Mouse (Mus musculus): ENCODE data around the gene Klra10. TPM values are rescaled to one million over a fixed set of nuclear protein-coding genes. Genes with fewer than 3 reads are reported as not detected.
"Not testable (repeated sequence)": the region's sequence is repeated elsewhere in the genome, so short reads cannot be mapped to it uniquely, and the experiment has no call there.

Klra10 gene
- polyA plus RNA-seq (2015; fragmentation: Nextera tagmentation; extraction: Ambion mirVana), result not detected in 2 replicates

GRCm38 (mm10) chr6:130281828-130282227 lies at the start of gene Klra10:
Gene Klra10, minus strand, starts transcription at chr6:130281928.
- not testable (repeated sequence) for H3K4me3 ChIP-seq (replicated peaks; ENCODE audit: low read depth, low read length); H3K9ac ChIP-seq (ENCODE audit: low read depth, low read length); H3K27ac ChIP-seq; H3K9me3 ChIP-seq (replicated peaks; ENCODE audit: low read length); DNase-seq (ENCODE audit: low spot score); H3K4me1 ChIP-seq (replicated peaks; ENCODE audit: insufficient read depth, low read length); H3K36me3 ChIP-seq (ENCODE audit: insufficient read depth, low read length); H3K4me2 ChIP-seq (ENCODE audit: low read length); H3K27me3 ChIP-seq (ENCODE audit: insufficient read depth, low read length); ATAC-seq (replicated peaks; ENCODE audit: low FRiP score, low read depth)
- 72% methylated on average over 1 of the region's 1 CpGs for WGBS

GRCm38 (mm10) chr6:130287984-130288649 lies 6.4 kb upstream of the Klra10 start:
- Histone ChIP-seq H3K9ac (ENCODE audit: low read depth, low read length) (no peak overlapping the region), H3K4me3 (replicated peaks; ENCODE audit: low read depth, low read length) (no peak overlapping the region), H3K27ac (no peak overlapping the region), H3K9me3 (replicated peaks; ENCODE audit: low read length) (no peaks in the 10 kb centered on the region), H3K4me1 (replicated peaks; ENCODE audit: insufficient read depth, low read length) (no peaks in the 10 kb centered on the region), H3K27me3 (ENCODE audit: insufficient read depth, low read length) (no peaks in the 10 kb centered on the region), H3K36me3 (ENCODE audit: insufficient read depth, low read length) (no peaks in the 10 kb centered on the region), H3K4me2 (ENCODE audit: low read length) (no peak overlapping the region)
- ATAC-seq (replicated peaks; ENCODE audit: low FRiP score, low read depth) (no peak), DNase-seq (ENCODE audit: low spot score) (no peak)
- TF ChIP-seq CTCF (IDR thresholded peaks at IDR 0.05; ENCODE audit: low read depth), result no peak

GRCm38 (mm10) chr6:130255326-130255725 lies 26.4 kb downstream of the Klra10 start:
- WGBS, result 89% methylated on average over 2 of the region's 2 CpGs

GRCm38 (mm10) chr6:130237536-130237935 lies 44.2 kb downstream of the Klra10 start:
- no peak for TF ChIP-seq CTCF (IDR thresholded peaks at IDR 0.05; ENCODE audit: low read depth)
- WGBS, result 71% methylated on average over 2 of the region's 2 CpGs
- DNase-seq (ENCODE audit: low spot score) (no peak), ATAC-seq (replicated peaks; ENCODE audit: low FRiP score, low read depth) (no peak)
- no peak overlapping the region for H3K27ac ChIP-seq
- H3K4me1 ChIP-seq (replicated peaks; ENCODE audit: insufficient read depth, low read length), result no peaks in the 10 kb centered on the region
- no peak overlapping the region for H3K4me2 ChIP-seq (ENCODE audit: low read length)
- no peaks in the 10 kb centered on the region for H3K36me3 ChIP-seq (ENCODE audit: insufficient read depth, low read length)
- no peaks in the 10 kb centered on the region for H3K27me3 ChIP-seq (ENCODE audit: insufficient read depth, low read length)
- no peaks in the 10 kb centered on the region for H3K9me3 ChIP-seq (replicated peaks; ENCODE audit: low read length)
- no peak overlapping the region for H3K9ac ChIP-seq (ENCODE audit: low read depth, low read length)
- no peak overlapping the region for H3K4me3 ChIP-seq (replicated peaks; ENCODE audit: low read depth, low read length)

More at GRCm38 (mm10) chr6:130255326-130255725, 26.4 kb downstream of the Klra10 start:
- DNase-seq (ENCODE audit: low spot score) (no peak), ATAC-seq (replicated peaks; ENCODE audit: low FRiP score, low read depth) (no peak)
- no peak for TF ChIP-seq CTCF (IDR thresholded peaks at IDR 0.05; ENCODE audit: low read depth)
- H3K27ac ChIP-seq, result no peak overlapping the region
- no peak overlapping the region for H3K4me2 ChIP-seq (ENCODE audit: low read length)
- H3K36me3 ChIP-seq (ENCODE audit: insufficient read depth, low read length), result no peaks in the 10 kb centered on the region
- no peaks in the 10 kb centered on the region for H3K4me1 ChIP-seq (replicated peaks; ENCODE audit: insufficient read depth, low read length)
- no peak overlapping the region for H3K4me3 ChIP-seq (replicated peaks; ENCODE audit: low read depth, low read length)
- no peaks in the 10 kb centered on the region for H3K27me3 ChIP-seq (ENCODE audit: insufficient read depth, low read length)
- no peaks in the 10 kb centered on the region for H3K9me3 ChIP-seq (replicated peaks; ENCODE audit: low read length)
- H3K9ac ChIP-seq (ENCODE audit: low read depth, low read length), result no peak overlapping the region

GRCm38 (mm10) chr6:130236635-130237034 lies 45.1 kb downstream of the Klra10 start:
- no peak for TF ChIP-seq CTCF (IDR thresholded peaks at IDR 0.05; ENCODE audit: low read depth)
- Histone ChIP-seq H3K27me3 (ENCODE audit: insufficient read depth, low read length) (no peaks in the 10 kb centered on the region), H3K27ac (no peak overlapping the region), H3K4me2 (ENCODE audit: low read length) (no peak overlapping the region), H3K9me3 (replicated peaks; ENCODE audit: low read length) (no peaks in the 10 kb centered on the region), H3K9ac (ENCODE audit: low read depth, low read length) (no peak overlapping the region), H3K4me3 (replicated peaks; ENCODE audit: low read depth, low read length) (no peak overlapping the region), H3K4me1 (replicated peaks; ENCODE audit: insufficient read depth, low read length) (no peaks in the 10 kb centered on the region), H3K36me3 (ENCODE audit: insufficient read depth, low read length) (no peaks in the 10 kb centered on the region)
- WGBS, result 45% methylated on average over 1 of the region's 1 CpGs
- ATAC-seq (replicated peaks; ENCODE audit: low FRiP score, low read depth) (no peak), DNase-seq (ENCODE audit: low spot score) (no peak)

GRCm38 (mm10) chr6:130233222-130233621 lies 48.5 kb downstream of the Klra10 start, which contains the start of gene Klra7:
Gene Klra7, minus strand, starts transcription at chr6:130233322.
- ATAC-seq (replicated peaks; ENCODE audit: low FRiP score, low read depth), result no peak
- DNase-seq (ENCODE audit: low spot score), result no peak

More at GRCm38 (mm10) chr6:130233222-130233621, 48.5 kb downstream of the Klra10 start, which contains the start of gene Klra7:
- H3K4me1 ChIP-seq (replicated peaks; ENCODE audit: insufficient read depth, low read length), result no peaks in the 10 kb centered on the region
- H3K4me3 ChIP-seq (replicated peaks; ENCODE audit: low read depth, low read length), result no peak within 1 kb of the TSS
- no peaks in the 10 kb centered on the region for H3K9me3 ChIP-seq (replicated peaks; ENCODE audit: low read length)
- no peak for TF ChIP-seq CTCF (IDR thresholded peaks at IDR 0.05; ENCODE audit: low read depth)
- H3K36me3 ChIP-seq (ENCODE audit: insufficient read depth, low read length), result no peaks in the 10 kb centered on the region
- H3K27me3 ChIP-seq (ENCODE audit: insufficient read depth, low read length), result no peaks in the 10 kb centered on the region
- no peak within 1 kb of the TSS for H3K4me2 ChIP-seq (ENCODE audit: low read length)
- no peak within 1 kb of the TSS for H3K9ac ChIP-seq (ENCODE audit: low read depth, low read length)
- H3K27ac ChIP-seq, result no peak within 1 kb of the TSS

Other genes starting within 250 kb of the Klra10 start
- not detected in 2 replicates for gene Klra4, start 214.7 kb downstream of the Klra10 start, polyA plus RNA-seq (2015; fragmentation: Nextera tagmentation; extraction: Ambion mirVana)
- gene Klra8, start 152.0 kb downstream of the Klra10 start, polyA plus RNA-seq (2015; fragmentation: Nextera tagmentation; extraction: Ambion mirVana), result not detected in 2 replicates
- gene Klra9, start 88.8 kb downstream of the Klra10 start, polyA plus RNA-seq (2015; fragmentation: Nextera tagmentation; extraction: Ambion mirVana), result not detected in 2 replicates
- not detected in 2 replicates for gene Klra7, start 48.6 kb downstream of the Klra10 start, polyA plus RNA-seq (2015; fragmentation: Nextera tagmentation; extraction: Ambion mirVana)
- gene Klra3, start 55.6 kb upstream of the Klra10 start, polyA plus RNA-seq (2015; fragmentation: Nextera tagmentation; extraction: Ambion mirVana), result not detected in 2 replicates
- gene Klra1, start 104.9 kb upstream of the Klra10 start, polyA plus RNA-seq (2015; fragmentation: Nextera tagmentation; extraction: Ambion mirVana), result not detected in 2 replicates

Measured in kidney, postnatal 0 days (tissue).